Mouse (Mus musculus) ES-Bruce4 (cell line): ENCODE measurements at regions not wholly inside any gene's neighbourhood (a gene's known extent, or its start where the extent isn't known, plus 50 kb on each side); places are given as distances from the start of the nearest gene placed in this dataset.

Source experiments
- CTCF ChIP-seq: IDR thresholded peaks from one replicate; pipeline ENCODE4 v1.8.1; 2011; ENCODE audit warnings: low read depth, low read length
- EP300 ChIP-seq: IDR thresholded peaks from 2 replicates; pipeline ENCODE4 v1.6.1; 2011; ENCODE audit warnings: low read depth, low read length; ENCODE audit not compliant: insufficient read depth
- POLR2A ChIP-seq: IDR thresholded peaks from one replicate; pipeline ENCODE4 v1.8.1; 2011; ENCODE audit warnings: low read length; ENCODE audit not compliant: insufficient read depth

DNA sequence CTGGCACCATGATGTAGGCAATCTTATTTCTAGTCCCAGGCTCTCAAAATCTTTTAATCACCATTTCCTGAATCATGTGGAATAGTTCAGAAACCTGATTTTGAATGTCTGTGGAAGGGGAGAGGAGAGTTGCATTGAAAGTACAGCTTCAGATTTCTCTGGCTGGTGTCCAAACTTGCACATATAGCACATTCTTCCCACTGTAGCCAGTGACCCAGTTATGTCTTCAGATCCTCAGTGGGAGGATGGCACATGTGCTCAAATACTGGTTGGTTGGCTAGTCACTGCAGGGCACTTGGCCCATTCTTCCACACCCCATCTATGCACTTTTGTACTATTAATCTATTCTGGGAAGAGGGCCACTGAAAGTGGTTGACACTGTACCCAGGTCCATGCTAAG, 434.3 kb upstream of the Tenm4 start:
- TF ChIP-seq CTCF (no peak), EP300 (no peak), POLR2A (no peak)
